Mouse (Mus musculus): ENCODE measurements around the gene Plac1.

Gene Plac1

GRCm38 (mm10) chrX:53099951-53100350 is 140.0 kb downstream of the Plac1 start:
- no peak for DNase-seq

- DNase-seq = no peak
Measured at GRCm38 (mm10) chrX:53099266-53099665, 140.6 kb downstream of the Plac1 start.

GRCm38 (mm10) chrX:53098293-53098692 is 141.6 kb downstream of the Plac1 start:
- DNase-seq = no peak

- no peak for DNase-seq
Measured at GRCm38 (mm10) chrX:53097786-53098185, 142.1 kb downstream of the Plac1 start.

- DNase-seq = no peak
Measured at GRCm38 (mm10) chrX:53093381-53093780, 146.5 kb downstream of the Plac1 start.

GRCm38 (mm10) chrX:53088663-53089292 is 151.1 kb downstream of the Plac1 start:
- DNase-seq = no peak

- DNase-seq = no peak
Measured at GRCm38 (mm10) chrX:53087202-53087601, 152.7 kb downstream of the Plac1 start.

- DNase-seq = no peak
Measured at GRCm38 (mm10) chrX:53085559-53085958, 154.4 kb downstream of the Plac1 start.

GRCm38 (mm10) chrX:53064406-53064805 is 175.5 kb downstream of the Plac1 start:
- no peak for DNase-seq

- no peak for DNase-seq
Measured at GRCm38 (mm10) chrX:53059426-53060007, 180.4 kb downstream of the Plac1 start.

GRCm38 (mm10) chrX:53058459-53059280 is 181.2 kb downstream of the Plac1 start:
- DNase-seq = no peak

GRCm38 (mm10) chrX:53057760-53058090 is 182.2 kb downstream of the Plac1 start:
- no peak for DNase-seq

- DNase-seq = peak; percentile 95
Measured at GRCm38 (mm10) chrX:53057054-53057759, 182.7 kb downstream of the Plac1 start.

- DNase-seq = peak; percentile 55
Measured at GRCm38 (mm10) chrX:53056627-53057026, 183.3 kb downstream of the Plac1 start.

GRCm38 (mm10) chrX:53055771-53056170 is 184.1 kb downstream of the Plac1 start:
- DNase-seq = no peak

- no peak for DNase-seq
Measured at GRCm38 (mm10) chrX:53053885-53054284, 186.0 kb downstream of the Plac1 start.

- peak; percentile 39 for DNase-seq
Measured at GRCm38 (mm10) chrX:53052652-53053500, 187.0 kb downstream of the Plac1 start.

- DNase-seq = no peak
Measured at GRCm38 (mm10) chrX:53050353-53050752, 189.6 kb downstream of the Plac1 start.

GRCm38 (mm10) chrX:53049196-53049595 is 190.7 kb downstream of the Plac1 start:
- no peak for DNase-seq

GRCm38 (mm10) chrX:53046911-53047310 is 193.0 kb downstream of the Plac1 start:
- DNase-seq = no peak

GRCm38 (mm10) chrX:53046033-53046432 is 193.9 kb downstream of the Plac1 start:
- no peak for DNase-seq

- DNase-seq = peak; percentile 74
Measured at GRCm38 (mm10) chrX:53045187-53045903, 194.6 kb downstream of the Plac1 start.

Data from kidney, postnatal 14 days (tissue).